Mouse (Mus musculus) erythroblast, embryonic 14.5 days (primary cell): Measurements from ENCODE around the gene Pnrc2. TPM values are rescaled to one million over a fixed set of nuclear protein-coding genes. Genes with fewer than 3 reads are reported as not detected.

Experiments
- H3K27me3 ChIP-seq: 2 replicates; pipeline ENCODE4 v1.6.1; 2012; ENCODE audit warnings: inconsistent platforms; ENCODE audit not compliant: control insufficient read depth
- H3K36me3 ChIP-seq: 2 replicates; pipeline ENCODE4 v1.6.1; 2012; ENCODE audit warnings: mild to moderate bottlenecking, inconsistent platforms; ENCODE audit not compliant: control insufficient read depth
- H3K4me1 ChIP-seq: 2 replicates; pipeline ENCODE4 v1.6.1; 2012; ENCODE audit warnings: inconsistent platforms; ENCODE audit not compliant: control insufficient read depth
- H3K4me3 ChIP-seq: replicated peaks from 2 replicates; pipeline ENCODE3; 2012; ENCODE audit warnings: moderate library complexity, mild to moderate bottlenecking, inconsistent platforms
- H3K9me3 ChIP-seq: 2 replicates; pipeline ENCODE4 v1.6.1; 2012; ENCODE audit warnings: low read length, inconsistent platforms, mixed read lengths; ENCODE audit not compliant: control insufficient read depth
- GATA1 ChIP-seq: IDR thresholded peaks from 2 replicates; pipeline ENCODE4 v1.6.1; 2012; ENCODE audit warnings: low read length, inconsistent platforms, mixed read lengths
- TAL1 ChIP-seq: IDR thresholded peaks from 3 replicates; pipeline ENCODE4 v1.6.1; 2012; ENCODE audit warnings: low read length, inconsistent platforms, mixed read lengths
- polyA plus RNA-seq: library from polyadenylated mRNA; stranded (reverse); fragments of >175 nt; gene quantifications from 2 replicates; pipeline ENCODE4 v1.2.3, GENCODE M21; 2012

Gene Pnrc2
- polyA plus RNA-seq, 1 experiment = 1.0 TPM

GRCm38 (mm10) chr4:135884531-135884930, 10.9 kb upstream of the Pnrc2 start:
- H3K4me3 ChIP-seq = no peak overlapping the region
- peaks cover 9% of the 10 kb centered on the region for H3K4me1 ChIP-seq
- TF ChIP-seq TAL1 = no peak
- no peak for TF ChIP-seq GATA1

GRCm38 (mm10) chr4:135883881-135884516, 10.3 kb upstream of the Pnrc2 start:
- Histone ChIP-seq H3K36me3 (no peaks in the 10 kb centered on the region), H3K4me1 (peaks cover 9% of the 10 kb centered on the region), H3K4me3 (no peak overlapping the region), H3K27me3 (peaks cover 2% of the 10 kb centered on the region; the same call in 1 of the 2 replicates), H3K9me3 (no peaks in the 10 kb centered on the region)
- TF ChIP-seq GATA1 (no peak), TAL1 (no peak)

More at GRCm38 (mm10) chr4:135884531-135884930, 10.9 kb upstream of the Pnrc2 start:
- H3K9me3 ChIP-seq = no peaks in the 10 kb centered on the region
- no peaks in the 10 kb centered on the region for H3K36me3 ChIP-seq
- peaks cover 2% of the 10 kb centered on the region; the same call in 1 of the 2 replicates for H3K27me3 ChIP-seq

DNA sequence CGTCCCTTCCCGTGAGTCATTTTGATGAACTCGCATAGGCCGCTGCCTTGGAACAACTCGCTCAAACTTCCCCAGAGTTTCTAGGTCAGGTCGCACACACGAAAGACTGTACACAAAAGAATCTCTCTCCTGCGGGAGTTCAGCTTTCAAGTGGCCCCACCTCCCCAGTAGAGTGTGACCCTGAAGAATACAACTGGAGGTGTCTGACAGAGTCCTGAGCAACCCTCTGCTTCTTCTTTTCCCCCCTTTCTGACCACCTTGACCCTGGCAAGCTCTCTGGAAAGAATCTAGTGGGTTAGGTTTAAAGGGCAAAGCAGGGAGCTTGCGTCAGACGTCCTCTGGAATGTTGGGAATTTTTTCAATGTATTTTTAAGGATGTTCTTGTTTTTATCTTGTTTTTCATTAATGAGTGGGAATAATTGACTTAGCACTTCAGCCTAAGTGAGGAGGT, 9.8 kb upstream of the Pnrc2 start:
- H3K4me3 ChIP-seq = no peak overlapping the region
- H3K27me3 ChIP-seq = peaks cover 2% of the 10 kb centered on the region; the same call in 1 of the 2 replicates
- H3K4me1 ChIP-seq = peaks cover 6% of the 10 kb centered on the region
- TF ChIP-seq GATA1 (no peak), TAL1 (no peak)
- no peaks in the 10 kb centered on the region for H3K36me3 ChIP-seq
- no peaks in the 10 kb centered on the region for H3K9me3 ChIP-seq

GRCm38 (mm10) chr4:135882023-135882422, 8.4 kb upstream of the Pnrc2 start:
- Histone ChIP-seq H3K9me3 (no peaks in the 10 kb centered on the region), H3K27me3 (peaks cover 2% of the 10 kb centered on the region; the same call in 1 of the 2 replicates), H3K36me3 (no peaks in the 10 kb centered on the region), H3K4me1 (peaks cover 7% of the 10 kb centered on the region), H3K4me3 (no peak overlapping the region)
- no peak for TF ChIP-seq TAL1
- no peak for TF ChIP-seq GATA1

GRCm38 (mm10) chr4:135880576-135880975, 6.9 kb upstream of the Pnrc2 start:
- TF ChIP-seq TAL1 (no peak), GATA1 (no peak)
- Histone ChIP-seq H3K4me3 (no peak overlapping the region), H3K36me3 (no peaks in the 10 kb centered on the region), H3K4me1 (peaks cover 21% of the 10 kb centered on the region), H3K9me3 (no peaks in the 10 kb centered on the region), H3K27me3 (peaks cover 2% of the 10 kb centered on the region; the same call in 1 of the 2 replicates)

- H3K4me3 ChIP-seq = no peak overlapping the region
- peaks cover 27% of the 10 kb centered on the region for H3K4me1 ChIP-seq
- H3K27me3 ChIP-seq = peaks cover 2% of the 10 kb centered on the region; the same call in 1 of the 2 replicates
- no peaks in the 10 kb centered on the region for H3K9me3 ChIP-seq
- peaks cover 2% of the 10 kb centered on the region; the same call in 1 of the 2 replicates for H3K36me3 ChIP-seq
- TF ChIP-seq GATA1 = no peak
- TF ChIP-seq TAL1 = no peak
These were observed 6.4 kb upstream of the Pnrc2 start for GRCm38 (mm10) chr4:135880018-135880417.

DNA sequence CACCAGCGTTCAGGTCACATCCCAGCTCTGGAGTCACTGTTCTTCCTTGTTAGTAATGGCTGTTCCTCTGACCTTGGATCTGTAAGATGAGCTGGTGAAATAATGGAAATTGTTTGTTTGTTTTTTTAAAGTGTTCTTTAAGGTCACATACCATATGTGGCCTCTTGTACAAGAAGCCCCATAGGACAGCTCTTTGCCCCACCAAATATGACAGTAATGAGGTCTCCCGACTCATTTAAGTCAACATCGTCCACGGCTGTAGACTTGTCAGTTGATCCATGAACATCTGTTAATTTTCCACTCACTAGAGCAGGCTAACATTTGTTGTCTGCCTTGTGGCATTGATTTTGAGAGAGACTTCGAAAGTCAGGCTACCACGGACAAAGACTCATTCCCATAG, 5.4 kb upstream of the Pnrc2 start:
- H3K4me3 ChIP-seq = no peak overlapping the region
- peaks cover 2% of the 10 kb centered on the region; the same call in 1 of the 2 replicates for H3K27me3 ChIP-seq
- H3K9me3 ChIP-seq = no peaks in the 10 kb centered on the region
- peaks cover 34% of the 10 kb centered on the region for H3K4me1 ChIP-seq
- TF ChIP-seq TAL1 (no peak), GATA1 (no peak)
- H3K36me3 ChIP-seq = peaks cover 7% of the 10 kb centered on the region

- H3K36me3 ChIP-seq = peaks cover 14% of the 10 kb centered on the region
- H3K4me1 ChIP-seq = peaks cover 38% of the 10 kb centered on the region
- TF ChIP-seq GATA1 (no peak), TAL1 (no peak)
- no peak overlapping the region for H3K4me3 ChIP-seq
- H3K9me3 ChIP-seq = no peaks in the 10 kb centered on the region
- peaks cover 2% of the 10 kb centered on the region; the same call in 1 of the 2 replicates for H3K27me3 ChIP-seq
These were observed 4.1 kb upstream of the Pnrc2 start for GRCm38 (mm10) chr4:135877742-135878141.

GRCm38 (mm10) chr4:135876583-135877020, 3.0 kb upstream of the Pnrc2 start:
- peaks cover 48% of the 10 kb centered on the region for H3K4me1 ChIP-seq
- no peak for TF ChIP-seq GATA1
- no peak for TF ChIP-seq TAL1
- H3K36me3 ChIP-seq = peaks cover 26% of the 10 kb centered on the region
- peak overlapping the region; percentile 64 for H3K4me3 ChIP-seq
- no peaks in the 10 kb centered on the region for H3K9me3 ChIP-seq
- no peaks in the 10 kb centered on the region for H3K27me3 ChIP-seq
